Mouse (Mus musculus): ENCODE measurements at regions not wholly inside any gene's neighbourhood (a gene's known extent, or its start where the extent isn't known, plus 50 kb on each side); places are given as distances from the start of the nearest gene placed in this dataset.
"Not testable (repeated sequence)": the region's sequence is repeated elsewhere in the genome, so short reads cannot be mapped to it uniquely, and the experiment has no call there.

DNA sequence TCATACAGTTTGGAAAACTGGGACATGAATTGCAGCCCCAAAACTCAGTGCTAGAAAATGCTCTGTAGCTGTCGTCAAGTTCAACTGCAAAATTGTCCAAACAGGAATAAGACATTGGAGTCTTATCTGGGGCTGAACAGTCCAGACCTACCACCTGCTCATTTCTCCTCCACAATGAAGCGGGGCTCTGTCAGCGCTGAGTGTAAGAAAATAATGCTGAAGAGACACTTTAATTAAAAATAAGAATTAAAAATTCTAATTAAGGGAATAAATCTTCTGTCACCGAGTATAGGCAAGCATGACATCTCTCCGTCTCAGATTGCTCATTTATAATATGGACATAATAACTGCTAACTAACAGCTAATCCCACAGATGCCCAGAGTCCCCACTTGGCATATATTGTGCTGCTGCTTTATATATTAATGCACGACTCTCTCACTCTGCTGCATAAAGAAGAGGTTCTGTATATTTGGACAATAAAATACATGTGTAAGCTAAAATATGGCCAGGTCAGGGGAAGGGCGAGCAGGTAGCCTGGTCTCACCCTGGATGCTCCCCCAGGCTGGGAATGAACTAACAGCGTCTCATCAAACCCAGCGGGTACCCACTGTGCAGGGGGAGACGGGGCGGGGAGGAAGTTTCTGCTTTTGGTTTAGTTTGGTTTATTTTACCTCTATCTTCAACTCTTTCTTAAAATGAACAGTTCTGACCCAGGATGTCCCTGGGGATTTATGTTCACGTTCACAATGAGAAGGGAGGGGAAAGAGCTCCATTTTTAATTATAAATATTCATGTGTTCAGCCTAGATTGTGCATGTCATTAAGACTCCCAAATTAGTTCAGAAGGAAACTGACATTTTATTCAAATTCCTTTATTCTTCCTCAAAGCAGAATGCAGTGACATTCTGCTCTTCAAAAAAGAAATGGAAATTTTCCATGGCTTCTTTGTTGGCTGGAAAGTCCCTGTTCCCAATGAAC lies 544.9 kb downstream of the Pdcd6ip start:
- no peak for DNase-seq

- DNase-seq = no peak
Observed at GRCm38 (mm10) chr9:113160011-113160410, 548.0 kb downstream of the Pdcd6ip start.

DNA sequence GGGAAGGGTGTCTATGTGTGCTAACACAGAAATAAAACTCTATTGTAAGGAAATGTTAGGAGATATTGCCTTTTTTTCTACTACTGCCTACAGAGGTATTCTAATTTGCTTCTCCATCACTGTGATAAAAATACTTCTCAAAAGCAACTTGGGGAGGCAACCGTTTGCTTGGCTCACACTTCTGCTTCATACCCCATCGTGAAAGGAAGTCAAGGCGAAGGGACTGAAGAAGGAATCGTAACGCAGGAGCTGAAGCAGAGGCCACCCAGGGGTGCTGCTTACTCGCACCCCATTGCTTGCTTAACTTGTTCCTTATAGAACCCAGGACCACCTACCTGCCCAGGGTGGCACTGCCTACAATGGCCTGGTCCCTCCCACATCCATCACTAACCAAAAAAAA lies 550.0 kb downstream of the Pdcd6ip start:
- no peak for DNase-seq

DNA sequence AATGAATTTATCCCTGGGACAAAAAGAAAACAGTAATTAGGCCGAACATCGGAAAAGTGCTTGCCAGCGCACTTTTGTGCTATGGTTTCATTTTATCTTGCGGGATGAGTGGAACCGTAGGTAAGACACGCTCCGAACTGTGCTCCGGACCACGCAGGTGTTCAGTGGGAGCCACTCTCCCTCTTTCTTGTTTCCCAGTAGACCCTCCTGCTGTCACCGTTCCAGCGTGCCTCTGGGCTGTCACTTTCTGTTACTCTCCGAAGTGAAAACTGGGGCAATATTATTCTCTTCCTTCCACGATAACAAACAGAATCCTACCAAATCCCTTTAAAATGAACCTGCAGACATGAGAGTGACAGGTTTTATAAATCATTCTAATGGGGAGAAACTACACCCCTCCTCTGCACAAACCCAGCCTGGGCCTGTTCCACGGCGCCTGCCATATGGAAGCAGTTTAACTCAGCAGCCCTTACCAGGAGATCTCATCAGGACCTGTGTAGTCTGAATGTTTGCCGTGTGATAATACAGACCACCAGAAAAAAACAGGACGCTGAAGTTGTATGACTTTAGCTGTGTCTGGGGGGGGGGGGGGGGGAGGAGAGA lies 550.5 kb downstream of the Pdcd6ip start:
- DNase-seq = peak; percentile 91

GRCm38 (mm10) chr9:113156707-113157106 lies 551.4 kb downstream of the Pdcd6ip start:
- peak; percentile 45 for DNase-seq

GRCm38 (mm10) chr9:113149084-113149483 lies 559.0 kb downstream of the Pdcd6ip start:
- DNase-seq = no peak

DNA sequence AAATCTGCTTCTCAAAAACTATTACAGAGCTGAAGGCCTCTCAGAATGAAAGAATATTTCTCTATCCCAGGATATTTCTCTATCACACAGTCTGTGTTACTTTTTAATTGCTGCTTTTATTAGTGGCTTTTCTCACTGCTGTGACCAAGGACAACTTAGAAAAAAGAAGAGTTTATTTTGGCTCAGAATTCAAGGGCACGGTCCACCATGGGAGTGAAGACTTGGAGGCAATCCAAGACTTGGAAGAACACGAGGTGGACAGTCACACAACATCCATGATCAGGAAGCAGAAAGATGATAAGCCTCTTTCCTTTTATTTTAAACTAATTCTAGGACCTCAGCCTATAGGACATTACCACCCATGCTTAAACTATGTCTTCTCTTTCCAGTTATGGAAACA lies 561.5 kb downstream of the Pdcd6ip start:
- DNase-seq = no peak

- no peak for DNase-seq
Observed at GRCm38 (mm10) chr9:113145036-113145435, 563.0 kb downstream of the Pdcd6ip start.

- no peak for DNase-seq
Observed at GRCm38 (mm10) chr9:113134611-113135010, 573.4 kb downstream of the Pdcd6ip start.

GRCm38 (mm10) chr9:113123004-113123692 lies 584.9 kb downstream of the Pdcd6ip start:
- DNase-seq = no peak

GRCm38 (mm10) chr9:113122253-113122749 lies 585.8 kb downstream of the Pdcd6ip start:
- no peak for DNase-seq

DNA sequence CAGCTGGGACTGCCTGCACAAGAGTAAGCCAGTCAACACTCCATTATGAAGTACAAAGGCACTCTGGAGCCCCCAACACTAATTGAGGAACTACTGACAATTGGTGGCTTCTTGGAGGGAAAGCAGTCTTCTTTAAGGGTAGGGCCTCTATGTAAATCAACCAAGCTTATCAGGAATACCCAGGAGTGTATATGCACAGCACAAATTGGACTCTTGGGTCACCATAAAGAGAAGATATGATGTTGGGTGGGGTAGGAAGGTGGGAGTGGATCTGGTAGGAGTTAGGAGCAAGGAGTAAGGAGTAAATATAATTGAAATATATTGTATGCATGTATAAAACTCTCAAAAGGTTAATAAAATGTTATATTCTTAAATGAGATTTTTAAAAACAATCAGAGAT lies 587.7 kb downstream of the Pdcd6ip start:
- DNase-seq = no peak

GRCm38 (mm10) chr9:113119721-113120120 lies 588.3 kb downstream of the Pdcd6ip start:
- DNase-seq = no peak

- peak; percentile 81 for DNase-seq
Observed at GRCm38 (mm10) chr9:113115576-113115975, 592.5 kb downstream of the Pdcd6ip start.

DNA sequence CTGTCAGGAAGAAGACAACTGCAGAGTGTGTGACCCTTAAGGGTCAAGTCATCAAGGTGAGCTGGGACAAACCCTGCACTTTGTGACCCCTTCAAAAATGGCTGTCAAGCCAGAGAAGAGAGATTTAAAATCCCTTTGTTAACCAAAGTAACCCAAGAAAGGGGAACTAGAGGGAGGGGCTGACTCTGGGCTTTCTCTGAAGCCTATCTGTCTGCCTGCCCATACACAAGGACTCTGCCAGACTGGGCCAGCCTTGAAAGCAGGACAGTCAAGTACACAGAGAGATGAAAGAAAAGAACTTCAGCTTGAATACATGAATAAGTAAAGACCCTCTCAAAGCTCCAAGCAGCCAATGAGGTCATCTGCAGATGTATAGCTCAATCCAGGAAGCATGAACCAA lies 595.3 kb downstream of the Pdcd6ip start:
- no peak for DNase-seq

- no peak for DNase-seq
Observed at GRCm38 (mm10) chr9:113101733-113102132, 606.3 kb downstream of the Pdcd6ip start.

DNA sequence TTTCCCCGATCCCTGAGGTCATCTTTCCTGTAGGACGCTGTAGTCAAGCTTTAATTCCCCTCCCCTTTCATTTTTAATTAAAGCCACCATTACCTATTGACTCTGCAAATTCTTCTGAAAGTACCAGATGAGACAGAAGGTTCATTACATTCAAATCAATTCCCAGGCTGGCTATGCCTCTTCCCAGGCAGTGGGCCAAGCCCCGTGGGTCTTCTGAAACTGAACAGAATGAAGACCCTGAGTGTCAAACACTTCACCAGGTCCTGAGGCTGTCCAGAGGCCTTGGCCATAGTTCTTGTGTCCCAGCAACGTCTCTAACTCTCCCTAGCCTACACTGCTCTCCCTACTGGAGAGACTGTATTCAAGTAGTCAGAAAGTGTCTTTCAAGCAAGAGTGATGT lies 607.4 kb downstream of the Pdcd6ip start:
- DNase-seq = no peak

DNA sequence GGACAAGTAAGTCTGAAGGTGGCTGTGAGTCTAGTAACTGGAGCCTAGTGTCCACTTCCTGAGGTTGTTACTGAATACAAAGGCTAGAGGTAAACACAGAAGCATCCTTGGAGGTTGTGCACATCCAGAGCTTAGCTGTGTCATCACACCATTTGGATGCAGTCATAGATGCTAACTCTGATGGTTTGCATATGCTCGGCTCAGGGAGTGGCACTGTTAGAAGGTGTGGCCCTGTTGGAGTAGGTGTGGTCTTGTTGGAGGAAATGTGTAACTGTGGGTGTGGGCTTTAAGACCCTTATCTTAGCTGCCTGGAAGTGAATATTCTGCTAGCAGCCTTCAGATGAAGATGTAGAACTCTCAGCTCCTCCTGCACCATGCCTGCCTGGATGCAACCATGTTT lies 612.6 kb downstream of the Pdcd6ip start:
- DNase-seq = not testable (repeated sequence)

DNA sequence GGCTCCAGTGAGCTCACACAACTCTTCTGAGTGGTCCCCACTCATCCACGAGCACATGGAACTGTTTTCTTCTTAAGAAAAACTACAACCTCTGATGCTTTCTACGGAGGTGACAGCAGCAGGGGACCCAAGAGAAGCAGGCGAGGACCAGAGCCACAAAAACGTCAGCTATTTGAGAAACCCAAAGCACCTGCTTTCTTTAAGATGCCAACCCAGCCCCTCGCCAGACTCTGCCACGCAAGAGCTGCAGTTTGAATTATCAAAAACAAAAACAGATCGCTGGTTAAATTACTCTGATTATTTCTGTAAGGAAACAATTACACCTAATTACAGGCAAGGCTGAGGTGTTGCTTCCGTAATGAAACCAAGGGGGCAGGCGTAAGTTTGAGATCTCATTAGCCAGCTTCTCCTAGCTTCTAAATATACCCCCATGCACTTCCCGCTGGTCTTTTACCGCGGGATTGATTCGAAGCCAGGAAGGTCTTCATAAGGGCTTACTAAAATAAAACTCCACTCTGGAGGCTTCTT lies 614.1 kb downstream of the Pdcd6ip start:
- DNase-seq = no peak

- no peak for DNase-seq
Observed at GRCm38 (mm10) chr9:113091881-113092280, 616.2 kb downstream of the Pdcd6ip start.

DNA sequence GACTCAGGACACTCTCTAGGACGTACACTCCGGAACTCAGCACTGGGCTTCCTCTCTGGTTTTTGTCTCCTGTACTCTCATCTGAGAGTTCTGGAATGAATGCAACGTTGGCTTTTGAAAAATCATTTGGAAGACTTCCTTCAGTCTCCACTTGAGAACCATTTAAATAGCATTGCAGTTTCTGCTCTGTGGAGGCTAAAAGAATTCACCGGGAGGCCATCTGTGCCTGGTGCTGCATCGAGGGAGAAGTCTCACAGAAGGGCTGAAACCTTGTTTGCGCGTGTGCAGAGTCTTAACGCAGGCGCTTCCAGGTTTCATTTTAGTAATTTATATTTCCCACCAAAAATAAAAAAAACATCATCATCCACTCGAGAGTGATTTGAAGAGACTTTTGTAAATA lies 620.3 kb downstream of the Pdcd6ip start:
- no peak for DNase-seq

DNA sequence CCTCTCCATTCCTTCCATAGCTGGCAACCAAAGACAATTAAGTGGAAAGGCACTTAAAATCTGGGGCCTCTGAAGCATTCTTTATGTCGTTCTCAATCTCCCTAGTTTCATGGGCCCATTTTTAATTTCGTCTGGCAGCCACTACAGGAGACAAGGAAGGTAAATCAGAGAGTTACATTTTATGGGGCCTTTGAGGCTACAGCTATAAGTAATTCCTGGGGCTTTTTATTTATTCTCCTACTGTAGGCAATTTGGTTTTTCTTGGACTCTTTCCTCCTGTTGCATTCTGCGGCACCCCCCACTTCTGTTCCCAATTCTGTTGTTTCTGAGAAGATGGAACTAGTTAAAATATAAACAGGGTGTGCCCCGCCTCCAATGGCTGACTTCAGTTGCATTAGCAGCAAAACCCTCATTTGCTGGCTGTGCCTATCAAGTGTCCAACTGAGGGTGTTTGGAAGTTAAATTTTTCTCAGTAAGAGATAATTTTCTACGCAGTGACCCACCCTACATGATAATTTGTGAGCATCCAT lies 622.7 kb downstream of the Pdcd6ip start:
- DNase-seq = no peak

DNA sequence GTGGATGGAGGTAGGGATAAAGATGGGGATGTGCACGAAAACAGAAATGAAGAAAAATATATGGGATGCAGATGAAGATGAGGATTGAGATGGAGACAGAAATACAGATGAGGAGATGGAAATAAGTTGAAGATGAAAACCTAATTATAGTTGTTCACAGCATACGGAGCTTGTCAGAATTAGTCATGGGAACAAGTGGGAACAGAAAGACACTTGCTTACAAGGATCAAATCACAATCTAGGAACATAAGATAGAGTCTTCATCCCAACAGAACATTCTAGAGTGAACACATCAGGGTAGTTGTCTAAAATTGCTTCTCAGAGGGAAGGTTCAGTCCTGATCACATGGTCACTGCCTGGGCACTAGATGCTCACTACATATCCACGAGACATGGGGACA lies 633.2 kb downstream of the Pdcd6ip start:
- no peak for DNase-seq
